Mouse (Mus musculus): ENCODE measurements around the gene Odr4. TPM values are rescaled to one million over a fixed set of nuclear protein-coding genes. Genes with fewer than 3 reads are reported as not detected.

Gene Odr4
- polyA plus RNA-seq (2015; fragmentation: Nextera tagmentation; extraction: Ambion mirVana): 42.6 and 45.1 TPM in 2 replicates

GRCm38 (mm10) chr1:150392638-150393487, at the start of gene Odr4, which contains the start of gene Tpr:
Gene Odr4 (minus strand): TSS chr1:150393080.
Gene Tpr (plus strand): TSS chr1:150392838.

GRCm38 (mm10) chr1:150319205-150319604, 73.7 kb downstream of the Odr4 start, which contains the start of gene Pdc:
Gene Pdc (plus strand): TSS chr1:150319417.

Other genes starting within 250 kb of the Odr4 start
- not detected in 2 replicates for gene Pdc, start 73.7 kb downstream of the Odr4 start, polyA plus RNA-seq (2015; fragmentation: Nextera tagmentation; extraction: Ambion mirVana)
- 96.2 and 101 TPM in 2 replicates for gene Tpr, start 242 bp downstream of the Odr4 start, polyA plus RNA-seq (2015; fragmentation: Nextera tagmentation; extraction: Ambion mirVana)
- gene Prg4, start 73.1 kb upstream of the Odr4 start, polyA plus RNA-seq (2015; fragmentation: Nextera tagmentation; extraction: Ambion mirVana): 0.30 and 1.9 TPM in 2 replicates

Data from urinary bladder, postnatal 0 days (tissue).